Mouse (Mus musculus) CH12.LX (cell line): ENCODE results near the gene Zbtb22.

Experiments used
- MAFK ChIP-seq: IDR thresholded peaks from 2 replicates; pipeline ENCODE4 v1.6.1; 2011; ENCODE audit warnings: low read length, improper control_type of control experiment; ENCODE audit not compliant: insufficient replicate concordance
- POLR2A ChIP-seq: IDR thresholded peaks from 2 replicates; pipeline ENCODE4 v1.6.1; 2011; ENCODE audit warnings: low read depth, mild to moderate bottlenecking, improper control_type of control experiment, low read length
- ZKSCAN1 ChIP-seq: IDR thresholded peaks from 2 replicates; pipeline ENCODE4 v1.6.1; 2012; ENCODE audit warnings: low read depth, inconsistent platforms, low read length, improper control_type of control experiment, borderline replicate concordance

DNA sequence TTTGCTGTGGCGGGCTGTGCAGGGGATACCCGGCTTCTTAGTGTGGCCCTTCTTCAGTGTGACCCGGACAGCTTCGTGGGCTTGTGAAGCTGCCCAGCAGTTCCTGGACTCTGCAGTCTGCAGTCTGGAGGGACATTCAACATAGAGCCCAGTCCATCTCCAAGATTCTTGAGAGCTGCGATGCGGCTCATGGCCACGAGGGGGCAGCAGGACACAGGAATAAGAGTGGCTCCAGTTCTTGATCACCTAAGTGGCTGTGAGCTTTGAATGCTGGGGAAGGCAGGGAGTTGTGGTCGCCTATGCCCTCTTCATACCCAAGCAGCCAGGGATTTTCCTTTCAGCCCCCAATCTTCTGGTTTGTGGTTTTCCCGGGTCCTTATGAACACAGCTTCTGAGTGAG, 52.8 kb downstream of the Zbtb22 start:
- TF ChIP-seq MAFK (no peak), POLR2A (no peak), ZKSCAN1 (no peak)
